Mouse (Mus musculus) liver, postnatal 0 days (tissue): Measurements from ENCODE around the gene Cdkl4.

Experiments used
- CTCF ChIP-seq: sonication (generic); IDR thresholded peaks from 2 replicates; pipeline ENCODE4 v1.5.1; 2016; ENCODE audit warnings: antibody characterized with exemption, low read depth
- EP300 ChIP-seq: IDR thresholded peaks from 2 replicates; pipeline ENCODE4 v1.6.1; 2016; ENCODE audit warnings: antibody characterized with exemption, low read depth, mild to moderate bottlenecking

- TF ChIP-seq CTCF (peak; percentile 94), EP300 (no peak)
Observed at GRCm38 (mm10) chr17:80560669-80561401, 16.8 kb downstream of the Cdkl4 start.
